Mouse (Mus musculus) brain, embryonic 14.5 days (tissue): ENCODE results near the gene Ccpg1os.
A peak's percentile ranks its signal among the peaks of the same experiment; 100 is the strongest.

Experiments
- CTCF ChIP-seq: fragments of 200-500 bp; IDR thresholded peaks from 2 replicates; pipeline ENCODE4 v1.5.1; 2012; ENCODE audit warnings: inconsistent platforms, mild to moderate bottlenecking, moderate library complexity, borderline replicate concordance; ENCODE audit not compliant: insufficient read depth, insufficient read length; ENCODE audit errors: extremely low read depth
- POLR2A ChIP-seq: fragments of 200-500 bp; IDR thresholded peaks from 2 replicates; pipeline ENCODE4 v1.6.1; 2012; ENCODE audit warnings: mild to moderate bottlenecking, inconsistent platforms, borderline replicate concordance; ENCODE audit not compliant: poor library complexity, insufficient read depth, insufficient read length, severe bottlenecking; ENCODE audit errors: extremely low read depth

DNA sequence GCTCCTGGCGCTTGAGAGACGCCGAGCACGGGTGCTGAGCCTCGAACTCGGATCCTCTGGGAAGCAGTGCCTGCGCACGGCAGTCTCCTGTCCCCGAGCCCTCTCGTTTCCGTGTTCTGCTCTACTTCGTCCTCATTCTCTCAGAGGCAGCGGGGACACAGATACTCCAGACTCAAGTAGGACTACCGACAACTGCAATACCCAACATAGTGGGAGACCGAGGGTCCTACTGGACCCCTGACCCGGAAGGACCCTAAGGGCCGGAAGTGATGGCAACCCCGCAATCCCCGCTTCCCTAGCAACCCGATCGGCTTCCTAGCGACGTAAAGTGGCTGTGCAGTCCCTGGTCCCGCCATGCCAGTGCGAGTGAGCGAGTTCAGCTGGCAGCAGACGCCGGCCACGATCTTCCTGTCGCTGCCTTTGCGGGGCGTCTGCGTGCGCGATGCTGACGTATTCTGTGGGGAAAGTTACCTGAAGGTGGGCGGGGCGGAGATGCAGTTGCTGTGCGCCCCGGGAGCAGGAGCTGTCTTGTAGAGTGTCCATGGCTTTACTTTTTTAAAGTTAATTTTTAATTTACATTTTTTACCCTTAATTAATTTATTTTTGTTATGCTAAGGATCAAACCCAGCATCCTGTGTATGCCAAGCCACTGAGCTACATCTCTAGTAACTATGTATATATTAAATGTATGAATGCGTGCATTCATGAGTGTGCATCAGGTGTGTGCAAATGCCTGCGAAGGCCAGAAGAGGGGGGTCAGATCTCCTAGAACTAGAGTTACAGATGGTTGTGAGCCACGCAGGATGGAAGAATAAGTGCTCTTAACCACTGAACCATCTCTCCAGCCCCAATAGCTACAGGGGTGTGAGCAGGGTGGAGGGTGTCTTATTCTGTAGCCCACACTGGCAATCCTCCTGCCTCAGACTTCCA is 26.4 kb downstream of the Ccpg1os start, which contains the start of the genes Dyx1c1 and Gm44503:
- TF ChIP-seq CTCF = peak; percentile 27; the same call in 1 of the 2 replicates
- TF ChIP-seq POLR2A = peak; percentile 50; the same call in 1 of the 2 replicates
